Mouse (Mus musculus) embryonic fibroblast, embryonic 13.5 days (primary cell): ENCODE measurements around the gene Bpnt1.

Experiments used
- CTCF ChIP-seq: IDR thresholded peaks from 2 replicates; pipeline ENCODE4 v1.5.1; 2011; ENCODE audit warnings: mild to moderate bottlenecking, control low read depth, low read length, moderate library complexity, borderline replicate concordance; ENCODE audit not compliant: insufficient read depth
- POLR2A ChIP-seq: IDR thresholded peaks from 2 replicates; pipeline ENCODE4 v1.6.1; 2011; ENCODE audit warnings: low read depth, mild to moderate bottlenecking, control low read depth, low read length, moderate library complexity

- TF ChIP-seq POLR2A (no peak), CTCF (no peak)
These were observed 1.7 kb downstream of the Bpnt1 start for GRCm38 (mm10) chr1:185333651-185334050.
